Mouse (Mus musculus): ENCODE results near the gene Hsbp1.

GRCm38 (mm10) chr8:119345683-119346075 is 1.4 kb downstream of the Hsbp1 start:
- no peak for TF ChIP-seq CTCF (IDR thresholded peaks at IDR 0.05; ENCODE audit: borderline replicate concordance, control insufficient read depth, extremely low read depth, insufficient read depth, low read length, poor library complexity)
- no peak for TF ChIP-seq POLR2A (IDR thresholded peaks at IDR 0.05; ENCODE audit: control insufficient read depth, extremely low read depth, insufficient read depth, low read length, poor library complexity)
